Mouse (Mus musculus): Measurements from ENCODE around the gene Prickle1.

The Prickle1 gene

DNA sequence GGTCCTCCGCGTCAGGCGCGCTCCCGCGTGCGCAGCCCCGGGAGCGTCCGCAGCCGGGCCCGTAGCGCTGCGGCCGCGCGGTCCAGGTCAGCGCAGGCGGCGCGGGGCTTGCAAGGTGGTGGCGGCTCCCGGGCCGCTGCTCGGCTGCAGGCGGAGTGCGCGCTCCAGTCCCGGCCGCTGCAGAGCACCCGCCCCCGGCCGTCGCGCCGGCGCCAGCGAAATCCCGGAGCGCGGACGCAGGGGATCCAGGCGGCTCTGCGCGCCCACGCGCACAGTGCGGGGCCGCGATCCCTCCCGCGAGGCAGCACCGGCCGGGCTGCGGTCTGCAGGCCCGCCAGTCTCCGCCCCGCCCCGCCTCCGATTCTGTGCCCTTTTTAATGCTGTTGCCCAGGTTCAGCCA lies at the start of gene Prickle1:
Gene Prickle1 (minus strand): TSS at position 146 of the 400 bp plus-strand sequence.
- DNase-seq (ENCODE audit: low read depth in 2 of 2, low spot score in 2 of 2) = peak; percentile 36 to 63

DNA sequence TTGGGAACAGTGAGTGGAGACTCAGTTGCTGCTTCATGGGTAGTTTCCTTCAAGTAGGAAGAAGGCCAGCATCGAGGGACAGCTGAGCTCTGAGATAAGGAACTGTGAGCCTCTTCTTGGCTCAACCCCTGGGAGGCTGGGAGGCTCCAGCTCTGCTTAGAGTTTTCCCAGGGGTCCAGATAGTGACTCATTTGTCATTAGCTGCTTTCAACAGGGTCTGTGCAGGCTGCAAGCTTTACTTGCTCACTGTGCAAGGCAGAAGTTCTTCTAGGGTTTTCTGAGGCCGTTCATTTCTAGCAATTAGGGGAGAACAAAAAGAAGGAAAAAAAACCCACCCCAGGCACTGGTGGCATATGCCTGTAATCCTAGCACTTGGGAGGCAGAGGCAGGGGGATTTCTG lies 44.5 kb upstream of the Prickle1 start:
- DNase-seq (ENCODE audit: low read depth in 2 of 2, low spot score in 2 of 2) = no peak

DNA sequence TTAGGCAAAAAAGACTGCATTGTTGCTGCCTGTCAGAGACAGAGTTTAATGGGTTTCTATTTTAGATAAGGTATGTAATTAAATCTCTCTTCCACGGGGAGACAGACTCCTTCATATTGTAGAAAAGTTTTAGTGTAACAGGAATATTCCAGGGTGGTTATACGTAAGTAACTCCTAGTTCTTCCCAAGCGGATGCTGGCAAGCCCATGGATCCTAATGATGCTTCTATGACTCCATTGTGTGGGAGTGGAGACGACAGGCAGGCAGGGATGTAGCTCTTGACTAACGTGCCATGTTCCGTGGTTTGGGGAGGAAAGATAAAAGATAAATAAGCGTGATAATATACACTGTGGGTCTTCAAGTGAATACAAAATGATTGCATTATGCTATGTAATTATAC lies 41.3 kb upstream of the Prickle1 start:
- DNase-seq (ENCODE audit: low read depth in 2 of 2, low spot score in 2 of 2) = no peak

DNA sequence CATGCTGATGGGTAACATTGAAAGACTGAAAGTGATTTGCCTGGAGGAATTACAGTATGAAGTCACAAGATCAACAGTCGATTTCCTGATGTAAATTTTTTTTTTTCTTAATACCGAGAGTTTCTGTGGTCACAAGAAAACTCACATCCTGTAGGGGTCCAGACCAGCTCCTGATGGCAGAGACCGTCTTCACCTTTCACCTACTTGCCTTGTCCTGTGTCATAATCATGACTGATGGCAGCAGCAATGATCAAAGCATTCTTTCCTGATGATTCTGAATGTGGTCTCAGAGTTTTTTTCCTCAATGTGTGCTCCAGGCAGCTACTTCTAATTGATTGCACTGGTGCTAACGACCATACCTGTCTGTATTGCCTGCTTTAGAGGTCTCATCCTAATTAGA lies 39.9 kb upstream of the Prickle1 start:
- DNase-seq (ENCODE audit: low read depth in 2 of 2, low spot score in 2 of 2) = no peak

DNA sequence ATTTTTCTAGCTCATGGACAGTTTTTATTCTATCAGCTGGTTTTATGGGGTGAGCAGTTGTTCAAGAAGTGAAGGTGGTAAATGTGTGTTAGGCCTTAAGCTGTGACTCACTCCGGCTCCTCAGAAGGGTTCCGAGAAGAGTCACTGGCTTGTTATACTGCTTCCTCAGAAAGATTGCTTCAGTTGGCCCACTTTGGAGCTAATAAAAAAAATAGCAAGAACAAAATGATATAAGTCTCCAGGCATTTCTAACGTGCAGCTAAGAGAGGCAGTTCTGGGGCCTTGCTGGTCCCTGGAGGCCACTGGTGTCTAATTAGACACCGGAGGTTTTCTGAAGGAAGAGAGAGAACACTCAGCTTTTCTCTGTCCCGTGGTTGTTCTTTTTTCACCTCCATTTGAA lies 38.8 kb upstream of the Prickle1 start:
- no peak for DNase-seq (ENCODE audit: low read depth in 2 of 2, low spot score in 2 of 2)

DNA sequence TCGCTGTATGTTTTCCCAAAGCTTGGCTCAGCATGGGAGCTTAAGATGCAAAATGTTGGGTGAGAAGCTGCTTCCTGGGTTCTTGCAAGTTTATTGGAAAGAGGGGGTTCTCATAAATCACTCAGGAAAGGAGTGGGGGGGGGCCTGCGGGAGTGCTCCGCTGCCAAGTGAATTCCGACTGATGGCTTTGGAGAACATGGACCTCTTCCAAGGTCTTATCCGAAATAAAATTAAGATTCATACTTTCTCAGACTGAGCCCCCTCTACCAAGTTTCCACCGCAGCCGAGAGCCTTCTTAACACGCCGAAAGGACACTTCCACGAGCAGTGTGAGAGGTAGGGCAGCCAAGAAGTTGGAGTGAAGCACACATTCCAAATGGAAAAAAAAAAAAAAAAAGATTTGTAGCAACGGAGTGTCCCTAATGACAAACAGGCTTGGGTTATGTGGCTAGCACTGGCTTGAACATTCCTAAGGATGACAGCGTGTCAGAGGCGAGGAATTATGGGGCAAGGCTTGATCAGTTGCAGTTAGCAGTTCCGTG lies 34.4 kb upstream of the Prickle1 start:
- no peak for DNase-seq (ENCODE audit: low read depth in 2 of 2, low spot score in 2 of 2)

DNA sequence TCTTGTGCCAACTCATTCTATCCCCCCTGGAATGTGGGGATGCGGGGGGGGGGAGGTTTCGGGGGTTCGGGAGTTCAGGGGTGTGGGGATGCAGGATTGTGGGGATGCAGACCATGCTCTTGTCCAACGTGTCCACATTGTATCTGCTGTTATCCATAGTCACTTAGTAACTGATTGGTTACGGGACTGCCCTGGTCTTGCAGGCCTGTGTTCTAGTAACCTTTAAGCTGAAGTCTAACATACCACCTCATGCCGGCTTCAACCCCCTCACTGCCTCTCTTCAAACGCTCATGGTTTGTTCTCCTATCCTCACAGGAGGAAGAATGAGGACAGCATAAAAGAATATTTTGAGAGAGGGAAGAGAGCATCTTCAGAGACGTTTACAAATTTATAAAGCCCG lies 33.5 kb upstream of the Prickle1 start:
- no peak for DNase-seq (ENCODE audit: low read depth in 2 of 2, low spot score in 2 of 2)

DNA sequence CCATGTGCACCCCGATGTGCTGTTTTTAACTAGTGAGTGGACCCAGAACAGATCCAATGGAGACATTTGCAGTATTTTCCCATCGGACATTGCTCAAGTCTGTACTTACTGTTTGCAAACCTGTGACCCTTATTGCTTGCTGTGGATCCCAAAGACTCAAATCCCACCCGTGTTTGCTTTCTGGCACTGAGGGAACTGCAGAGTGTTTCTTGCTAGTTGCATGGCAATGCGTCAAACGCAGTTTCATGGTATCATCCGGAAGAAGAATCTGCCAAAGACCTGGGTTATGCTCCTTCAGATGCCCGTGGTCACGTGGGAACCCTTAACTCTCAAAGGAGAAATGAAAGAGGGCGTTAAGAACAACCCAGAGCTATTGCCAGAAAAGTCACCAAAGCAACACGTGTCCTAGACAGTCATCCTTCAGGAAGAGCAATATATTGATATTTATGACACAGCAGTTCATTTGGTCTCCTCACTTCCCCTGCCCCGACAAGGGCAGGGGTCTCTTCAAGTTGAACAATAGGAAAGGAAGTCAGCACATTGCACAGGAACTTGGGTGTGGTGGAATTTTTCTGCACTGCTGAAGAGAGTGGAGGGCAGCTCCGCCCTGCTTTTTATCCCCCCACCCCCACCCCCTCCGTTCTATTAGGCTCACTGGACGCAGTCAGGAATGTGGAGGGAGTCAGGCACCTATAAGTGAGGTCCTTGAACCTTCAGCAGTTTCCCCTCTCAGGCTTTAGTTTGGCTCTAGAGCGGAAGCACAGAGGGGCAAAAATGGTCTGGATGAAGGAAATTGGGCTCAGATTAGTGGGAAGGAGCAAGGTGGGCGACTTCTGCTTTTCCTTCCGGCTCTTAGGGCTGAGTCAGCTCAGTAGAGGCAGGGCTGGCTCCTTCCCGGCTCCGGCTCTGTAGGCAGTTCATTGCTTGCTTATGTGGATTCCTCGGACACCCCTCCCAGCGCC lies 32.4 kb upstream of the Prickle1 start:
- DNase-seq (ENCODE audit: low read depth in 2 of 2, low spot score in 2 of 2) = no peak

DNA sequence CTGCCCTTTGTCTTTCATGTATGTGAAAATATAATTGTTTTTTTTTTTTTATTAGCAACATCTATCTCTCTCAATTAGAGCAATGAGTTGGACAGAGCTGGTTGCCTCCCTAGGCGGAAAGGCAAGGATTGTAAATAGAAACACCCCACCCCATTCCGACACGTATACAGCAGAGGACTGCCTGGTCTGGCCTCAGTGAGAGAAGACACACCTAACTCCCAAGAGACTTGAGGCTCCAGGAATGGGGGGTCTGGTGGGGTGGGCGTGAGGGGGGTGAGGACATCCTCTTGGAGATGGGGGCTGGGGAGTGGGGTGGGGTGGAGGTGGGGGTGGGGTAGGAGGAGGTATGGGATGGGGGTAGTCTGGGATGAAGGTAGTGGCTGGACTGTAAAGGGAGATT lies 23.9 kb upstream of the Prickle1 start:
- no peak for DNase-seq (ENCODE audit: low read depth in 2 of 2, low spot score in 2 of 2)

DNA sequence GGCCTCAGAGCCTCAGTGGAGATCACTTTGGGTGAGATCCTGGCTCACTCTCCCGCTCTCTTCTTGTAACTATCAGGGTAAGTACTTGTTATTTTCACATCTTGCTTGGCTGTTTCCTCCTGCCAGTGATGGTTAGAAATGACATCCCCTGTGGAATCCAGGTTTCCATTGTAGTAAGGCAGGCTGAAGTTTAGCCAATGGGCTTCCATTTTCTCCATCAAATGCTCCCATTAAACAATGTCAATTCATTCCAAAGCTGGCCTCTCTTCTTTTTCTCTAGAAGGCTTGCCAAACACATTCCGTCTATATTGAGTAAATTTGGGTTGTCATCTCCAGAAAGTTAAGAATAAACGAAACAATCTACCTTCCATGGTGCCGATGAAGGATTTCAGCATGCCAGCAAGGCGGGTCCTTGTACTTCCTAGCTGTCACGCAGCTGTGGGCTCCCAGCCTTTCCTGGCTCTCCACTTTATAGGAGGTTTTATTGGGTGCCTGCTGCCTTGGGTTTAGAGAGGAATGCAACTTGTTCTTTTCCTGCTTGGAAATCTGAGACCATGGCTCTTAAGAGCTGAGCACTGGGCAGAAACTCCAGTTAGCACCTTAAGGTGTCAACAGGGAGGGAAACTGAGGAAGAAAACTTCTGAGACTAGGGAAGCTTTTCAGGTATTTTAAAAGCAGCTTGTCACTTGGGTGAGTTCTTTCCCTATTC lies 22.9 kb upstream of the Prickle1 start:
- DNase-seq (ENCODE audit: low read depth in 2 of 2, low spot score in 2 of 2) = no peak

DNA sequence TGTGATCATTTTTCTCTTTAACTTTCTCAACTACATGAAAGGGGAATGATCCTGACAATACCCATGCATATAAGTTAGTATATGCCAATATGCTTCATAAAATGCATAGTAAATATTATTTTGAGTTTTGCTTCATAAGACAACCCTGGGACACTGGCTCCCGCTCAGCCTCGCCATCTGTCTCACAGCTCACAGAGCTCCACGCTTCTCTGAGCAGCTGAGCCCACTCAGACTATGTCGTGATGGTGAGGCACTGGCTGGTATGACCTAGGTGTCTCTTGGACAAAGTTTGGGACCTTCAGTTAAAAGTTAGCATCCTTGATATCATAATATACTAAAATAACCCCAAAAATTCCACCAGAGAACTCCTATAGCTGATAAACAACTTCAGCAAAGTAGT lies 20.6 kb upstream of the Prickle1 start:
- no peak for DNase-seq (ENCODE audit: low read depth in 2 of 2, low spot score in 2 of 2)

DNA sequence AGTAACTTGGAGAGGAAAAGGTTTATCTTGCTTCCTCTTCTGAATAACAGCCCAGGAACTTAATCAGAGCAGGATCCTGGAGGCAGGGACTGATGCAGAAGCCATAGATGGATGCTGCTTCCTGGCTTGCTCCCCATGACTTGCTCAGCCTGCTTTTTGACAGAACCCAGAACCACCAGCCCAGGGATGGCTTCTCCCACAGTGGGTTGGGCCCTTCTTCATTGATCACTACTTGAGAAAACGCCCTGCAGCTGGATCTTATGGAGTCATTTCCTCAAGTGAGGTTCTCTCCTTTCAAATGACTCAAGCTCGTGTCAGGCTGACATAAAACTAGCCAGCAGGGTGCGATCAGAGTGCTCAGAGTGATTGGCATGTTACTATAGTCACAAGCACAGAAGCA lies 19.3 kb upstream of the Prickle1 start:
- DNase-seq (ENCODE audit: low read depth in 2 of 2, low spot score in 2 of 2) = no peak

DNA sequence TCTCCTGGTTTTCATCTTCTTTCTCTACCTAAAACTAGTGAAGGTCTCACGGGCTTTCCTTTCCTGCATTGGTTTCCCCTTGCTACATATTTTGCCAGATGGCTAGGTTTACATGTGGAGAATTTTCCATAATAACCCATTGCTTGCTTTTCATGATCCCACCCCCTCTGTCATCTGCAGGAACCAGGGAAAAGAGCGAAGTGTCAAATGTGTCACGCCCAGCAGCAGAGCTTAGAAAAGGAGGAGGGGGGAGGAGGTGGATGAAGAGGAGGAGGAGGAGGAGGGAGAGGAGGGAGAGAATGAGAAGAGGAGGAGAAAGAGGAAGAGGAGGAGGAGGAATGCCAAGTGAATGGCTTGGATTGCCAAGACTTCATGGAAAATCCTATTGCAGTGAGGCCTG lies 17.9 kb upstream of the Prickle1 start:
- no peak for DNase-seq (ENCODE audit: low read depth in 2 of 2, low spot score in 2 of 2)

DNA sequence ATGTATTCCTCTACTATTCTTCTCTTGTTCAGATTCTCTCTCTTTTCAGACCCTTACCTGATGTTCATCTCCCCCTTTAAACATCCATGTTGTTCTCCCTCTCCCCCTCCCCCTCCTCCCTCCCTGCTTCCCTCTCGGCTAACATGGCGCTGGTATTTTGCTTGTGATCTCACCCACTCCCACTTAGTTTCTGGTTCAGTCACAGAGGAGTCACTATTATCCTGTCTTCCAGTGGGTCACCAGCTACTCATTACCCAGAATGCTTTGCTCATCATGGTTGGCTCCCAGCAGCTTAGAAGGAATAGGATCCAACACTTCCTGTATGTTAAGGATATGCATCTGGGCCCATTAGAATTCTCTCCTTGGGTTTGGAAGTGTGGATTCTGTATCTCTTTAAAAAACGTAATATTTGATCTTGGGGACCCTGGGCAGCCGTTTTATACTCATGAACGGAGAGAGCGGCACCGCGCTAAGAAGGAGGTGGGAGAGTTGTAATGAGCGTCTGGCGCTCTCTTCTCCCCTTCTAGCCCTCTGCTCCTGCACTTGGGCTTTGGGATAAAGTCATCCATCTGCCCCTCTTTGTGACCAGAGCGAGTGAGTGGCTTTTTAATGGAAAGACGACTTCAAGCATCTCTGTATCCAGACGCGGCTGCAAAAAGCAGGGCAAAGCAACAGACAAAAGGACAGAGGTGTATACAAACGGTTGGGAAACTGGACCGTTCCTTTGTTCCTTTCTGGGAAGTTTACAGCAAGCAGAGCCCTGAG lies 16.0 kb upstream of the Prickle1 start:
- no peak for DNase-seq (ENCODE audit: low read depth in 2 of 2, low spot score in 2 of 2)

DNA sequence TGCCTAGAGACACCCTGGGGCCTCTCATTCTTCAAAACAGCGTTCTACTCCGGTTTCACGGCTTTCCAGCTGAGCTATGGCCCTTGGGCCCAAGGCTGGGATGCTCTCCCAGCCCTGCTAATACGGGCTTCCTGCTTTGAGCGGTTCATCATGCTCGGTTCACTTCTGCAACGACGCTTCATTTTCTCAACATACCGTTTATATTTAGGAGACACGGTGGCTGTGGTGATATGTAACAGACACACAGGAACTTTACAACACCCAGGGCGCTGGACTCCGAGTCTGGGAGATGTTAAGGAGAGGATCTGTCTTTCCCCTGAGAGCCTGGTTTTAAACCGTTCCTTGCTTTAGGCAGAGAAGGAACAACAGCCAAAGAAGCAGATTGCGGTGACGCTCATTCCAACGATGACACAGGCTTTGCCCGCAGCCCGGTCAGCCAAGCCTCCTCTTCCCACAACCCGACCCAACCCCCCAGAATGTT lies 15.1 kb upstream of the Prickle1 start:
- no peak for DNase-seq (ENCODE audit: low read depth in 2 of 2, low spot score in 2 of 2)

DNA sequence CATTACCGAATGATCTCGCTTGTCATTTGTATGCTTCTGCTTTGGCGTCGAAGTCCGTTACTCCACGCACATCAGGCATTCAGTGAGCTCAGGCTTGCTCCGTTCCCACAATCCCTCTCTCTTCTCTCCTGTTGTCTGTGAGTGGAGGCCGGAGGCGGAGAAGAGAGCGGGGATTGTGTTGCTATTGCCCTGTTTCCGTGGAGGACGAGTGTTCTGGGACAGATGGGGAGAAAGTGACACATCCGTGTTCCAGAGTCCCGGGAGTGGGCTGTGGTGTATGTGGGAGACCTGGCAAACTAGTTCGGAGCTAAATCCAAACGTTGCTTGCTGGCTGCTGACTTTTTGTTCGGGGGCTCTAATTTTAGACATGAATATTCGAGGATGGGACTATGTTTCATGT lies 14.6 kb upstream of the Prickle1 start:
- DNase-seq (ENCODE audit: low read depth in 2 of 2, low spot score in 2 of 2) = no peak

DNA sequence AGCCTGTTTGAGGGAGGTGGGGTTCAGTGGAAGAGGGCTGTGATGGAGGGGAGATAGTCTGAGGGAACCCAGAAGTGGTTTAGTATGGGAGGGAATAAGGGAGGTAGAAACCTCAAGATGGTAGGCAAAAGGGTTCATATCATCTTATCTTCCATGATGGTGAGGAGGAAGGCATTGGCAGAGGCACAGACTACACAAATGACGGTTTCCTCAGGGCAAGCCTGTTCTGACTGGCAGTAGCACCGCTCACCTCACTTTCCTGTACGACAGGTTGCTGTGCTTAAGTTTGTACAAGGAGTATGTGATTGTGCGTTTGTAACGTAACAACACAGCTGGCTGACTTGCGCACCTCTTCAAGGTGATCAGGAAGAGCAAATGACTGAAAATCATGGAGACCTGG lies 7.2 kb upstream of the Prickle1 start:
- no peak for DNase-seq (ENCODE audit: low read depth in 2 of 2, low spot score in 2 of 2)

DNA sequence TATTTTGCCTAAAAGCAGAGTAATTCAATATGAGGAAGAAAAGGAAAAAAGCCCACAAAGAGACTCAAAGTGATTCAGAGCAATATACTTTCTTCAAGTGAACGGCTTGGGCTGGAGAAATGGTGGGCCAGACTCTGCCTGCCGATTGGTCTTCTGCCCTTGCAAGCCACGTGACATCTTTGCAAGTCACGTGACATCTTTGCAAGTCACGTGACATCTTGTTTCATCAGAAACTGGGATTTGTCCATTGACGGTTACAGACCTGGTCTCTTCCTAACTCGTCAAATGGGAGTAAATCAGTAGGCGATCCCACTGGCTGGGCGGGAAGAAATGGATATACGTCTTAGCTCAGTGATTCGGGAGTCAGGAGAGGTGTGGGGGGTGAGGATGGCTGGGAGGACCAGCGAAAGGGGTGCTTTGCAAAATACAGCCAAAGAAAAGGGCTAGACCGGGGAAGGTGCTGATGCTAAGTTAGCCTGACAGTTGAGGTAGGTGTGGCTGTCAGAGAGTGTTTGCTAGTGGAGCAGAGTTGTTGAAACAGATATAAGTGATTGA lies 5.8 kb upstream of the Prickle1 start:
- DNase-seq (ENCODE audit: low read depth in 2 of 2, low spot score in 2 of 2) = no peak

DNA sequence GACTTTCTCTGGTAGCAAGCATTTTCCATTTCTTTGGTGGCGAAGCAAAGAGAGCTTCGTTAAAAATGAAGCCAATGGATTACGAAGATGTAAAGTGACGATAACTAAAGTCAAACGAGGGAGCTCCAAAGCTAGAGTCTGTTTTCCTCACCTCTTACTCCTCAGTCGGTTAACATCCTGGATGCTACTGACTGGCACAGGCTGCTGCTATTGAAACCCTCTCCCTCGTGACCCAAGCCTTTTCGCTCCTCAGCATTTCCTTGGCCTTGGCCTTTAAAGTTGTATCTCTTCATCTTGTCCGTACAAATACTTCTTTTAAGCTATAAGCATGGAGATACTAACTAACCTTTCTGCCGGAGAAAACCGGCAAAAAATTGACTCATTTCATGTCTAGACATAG lies 1.3 kb upstream of the Prickle1 start:
- DNase-seq (ENCODE audit: low read depth in 2 of 2, low spot score in 2 of 2) = no peak

DNA sequence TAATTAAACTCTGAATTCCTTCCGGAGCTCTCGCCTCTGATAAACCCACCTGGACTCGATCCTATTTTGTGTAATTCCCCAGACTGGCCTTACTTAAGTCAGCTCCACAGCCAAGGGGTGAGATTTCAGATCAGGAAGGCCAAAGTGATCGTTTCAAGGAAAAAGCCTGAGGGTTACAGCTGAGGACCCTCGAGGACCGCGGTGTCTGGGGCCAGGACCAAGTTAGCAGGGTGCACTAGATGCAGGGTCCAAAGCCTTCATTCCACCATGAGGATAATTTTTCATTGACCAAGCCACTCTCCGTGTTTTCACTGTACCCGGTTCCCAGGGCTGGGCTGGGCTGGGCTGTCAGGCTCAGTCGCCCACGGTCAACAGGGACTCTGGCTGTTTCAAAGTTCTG lies 594 bp upstream of the Prickle1 start:
- peak; percentile 7 to 38 for DNase-seq (ENCODE audit: low read depth in 2 of 2, low spot score in 2 of 2)
